Mouse (Mus musculus): ENCODE measurements around the gene Isca2. TPM values are rescaled to one million over a fixed set of nuclear protein-coding genes. Genes with fewer than 3 reads are reported as not detected.

Gene Isca2
- polyA plus RNA-seq, 1 experiment, result 51.2 TPM

DNA sequence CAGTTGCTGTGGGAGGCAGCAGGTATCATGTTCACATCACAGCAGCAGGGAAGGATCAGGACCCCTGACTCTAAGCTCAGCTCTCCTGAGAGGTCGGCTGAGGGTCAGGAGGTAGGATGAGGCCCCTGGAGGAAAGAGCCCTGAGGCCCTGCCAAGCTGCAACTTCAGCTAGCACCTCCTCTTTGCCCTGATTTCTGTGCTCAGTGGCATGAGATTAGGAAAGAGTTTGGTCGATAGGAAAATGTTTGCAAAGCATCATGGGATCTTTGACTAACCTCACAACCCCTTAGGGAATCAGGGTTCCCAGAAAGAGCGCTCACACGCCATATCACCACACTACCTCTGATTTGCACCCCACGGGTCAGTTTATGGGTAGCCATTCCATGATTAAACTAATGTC lies 33.7 kb downstream of the Isca2 start:
- H3ac ChIP-seq (ENCODE audit: control insufficient read depth, insufficient read length), result no peak overlapping the region
- H3K4me3 ChIP-seq, result no peak overlapping the region
- no peaks in the 10 kb centered on the region for H3K79me2 ChIP-seq (ENCODE audit: control insufficient read depth, insufficient read depth)
- TF ChIP-seq TCF3 (IDR thresholded peaks at IDR 0.05; ENCODE audit: insufficient read length, low read depth), result no peak
- TF ChIP-seq TCF12 (IDR thresholded peaks at IDR 0.05; ENCODE audit: insufficient read depth, poor library complexity, severe bottlenecking), result no peak
- TF ChIP-seq MAX (IDR thresholded peaks at IDR 0.05; ENCODE audit: low read depth), result no peak
- TF ChIP-seq SRF (IDR thresholded peaks at IDR 0.05; ENCODE audit: control insufficient read depth, insufficient read length, low read depth), result no peak
- no peak for TF ChIP-seq USF1 (IDR thresholded peaks at IDR 0.05; ENCODE audit: low read depth)
- TF ChIP-seq REST (IDR thresholded peaks at IDR 0.05; ENCODE audit: insufficient read depth, insufficient read length), result no peak
- no peak for TF ChIP-seq POLR2A (IDR thresholded peaks at IDR 0.05; ENCODE audit: insufficient read length, low read depth)
- no peak for TF ChIP-seq MYOD1 (IDR thresholded peaks at IDR 0.05; ENCODE audit: control insufficient read depth in 1 of 3, insufficient read length in 2 of 3, low read depth in 2 of 3)
- TF ChIP-seq CEBPB (IDR thresholded peaks at IDR 0.05; ENCODE audit: insufficient read depth, poor library complexity, severe bottlenecking), result no peak
- no peak for TF ChIP-seq POLR2AphosphoS2 (IDR thresholded peaks at IDR 0.05; ENCODE audit: insufficient read length, low read depth)
- TF ChIP-seq MYOG (IDR thresholded peaks at IDR 0.05; ENCODE audit: control insufficient read depth in 1 of 3, insufficient read depth in 1 of 3, insufficient read length in 2 of 3, low read depth in 2 of 3), result no peak
- TF ChIP-seq E2F4 (IDR thresholded peaks at IDR 0.05; ENCODE audit: insufficient read depth), result no peak
- no peaks in the 10 kb centered on the region for H3K27me3 ChIP-seq (ENCODE audit: control insufficient read depth, insufficient read depth, insufficient read length)
- no peaks in the 10 kb centered on the region for H3K36me3 ChIP-seq (ENCODE audit: control insufficient read depth, insufficient read depth)
- no peak overlapping the region for H3K4me2 ChIP-seq (ENCODE audit: low read depth)

GRCm38 (mm10) chr12:84807351-84807750 lies 34.3 kb downstream of the Isca2 start:
- Histone ChIP-seq H3ac (ENCODE audit: control insufficient read depth, insufficient read length) (no peak overlapping the region), H3K36me3 (ENCODE audit: control insufficient read depth, insufficient read depth) (no peaks in the 10 kb centered on the region), H3K79me2 (ENCODE audit: control insufficient read depth, insufficient read depth) (no peaks in the 10 kb centered on the region), H3K27me3 (ENCODE audit: control insufficient read depth, insufficient read depth, insufficient read length) (no peaks in the 10 kb centered on the region), H3K4me2 (ENCODE audit: low read depth) (no peak overlapping the region), H3K4me3 (no peak overlapping the region)
- TF ChIP-seq E2F4 (IDR thresholded peaks at IDR 0.05; ENCODE audit: insufficient read depth) (no peak), POLR2AphosphoS2 (IDR thresholded peaks at IDR 0.05; ENCODE audit: insufficient read length, low read depth) (no peak), POLR2A (IDR thresholded peaks at IDR 0.05; ENCODE audit: insufficient read length, low read depth) (no peak), SRF (IDR thresholded peaks at IDR 0.05; ENCODE audit: control insufficient read depth, insufficient read length, low read depth) (no peak), CEBPB (IDR thresholded peaks at IDR 0.05; ENCODE audit: insufficient read depth, poor library complexity, severe bottlenecking) (no peak)

- Histone ChIP-seq H3K4me3 (no peak overlapping the region), H3K4me2 (ENCODE audit: low read depth) (no peak overlapping the region), H3K79me2 (ENCODE audit: control insufficient read depth, insufficient read depth) (no peaks in the 10 kb centered on the region), H3K27me3 (ENCODE audit: control insufficient read depth, insufficient read depth, insufficient read length) (no peaks in the 10 kb centered on the region), H3ac (ENCODE audit: control insufficient read depth, insufficient read length) (no peak overlapping the region), H3K36me3 (ENCODE audit: control insufficient read depth, insufficient read depth) (no peaks in the 10 kb centered on the region)
- TF ChIP-seq USF1 (IDR thresholded peaks at IDR 0.05; ENCODE audit: low read depth), result no peak
- TF ChIP-seq MAX (IDR thresholded peaks at IDR 0.05; ENCODE audit: low read depth), result no peak
- no peak for TF ChIP-seq REST (IDR thresholded peaks at IDR 0.05; ENCODE audit: insufficient read depth, insufficient read length)
- TF ChIP-seq SRF (IDR thresholded peaks at IDR 0.05; ENCODE audit: control insufficient read depth, insufficient read length, low read depth), result no peak
- no peak for TF ChIP-seq E2F4 (IDR thresholded peaks at IDR 0.05; ENCODE audit: insufficient read depth)
- TF ChIP-seq POLR2AphosphoS2 (IDR thresholded peaks at IDR 0.05; ENCODE audit: insufficient read length, low read depth), result no peak
- no peak for TF ChIP-seq CEBPB (IDR thresholded peaks at IDR 0.05; ENCODE audit: insufficient read depth, poor library complexity, severe bottlenecking)
- TF ChIP-seq MYOG (IDR thresholded peaks at IDR 0.05; ENCODE audit: control insufficient read depth in 1 of 3, insufficient read depth in 1 of 3, insufficient read length in 2 of 3, low read depth in 2 of 3), result no peak
- TF ChIP-seq POLR2A (IDR thresholded peaks at IDR 0.05; ENCODE audit: insufficient read length, low read depth), result no peak
- TF ChIP-seq TCF3 (IDR thresholded peaks at IDR 0.05; ENCODE audit: insufficient read length, low read depth), result no peak
Observed at GRCm38 (mm10) chr12:84809033-84809432, 36.0 kb downstream of the Isca2 start.

DNA sequence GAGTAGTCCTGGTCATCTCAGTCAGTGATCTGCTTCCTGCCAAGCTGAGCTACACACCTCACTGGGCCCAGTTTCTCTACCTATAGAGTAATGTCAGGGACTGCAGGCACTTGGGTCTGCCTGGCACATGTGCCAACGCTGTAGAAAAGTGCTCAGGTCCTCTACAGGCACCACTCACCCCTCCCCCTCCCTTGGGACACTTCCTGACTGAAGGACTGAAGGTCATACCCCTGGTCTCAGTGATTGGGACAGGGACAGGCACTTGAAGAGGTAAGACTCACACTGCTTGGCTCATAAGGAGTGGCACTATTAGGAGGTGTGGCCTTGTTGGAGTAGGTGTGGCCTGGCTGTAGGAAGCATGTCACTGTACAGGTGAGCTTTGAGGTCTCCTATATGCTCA lies 37.8 kb downstream of the Isca2 start:
- no peaks in the 10 kb centered on the region for H3K36me3 ChIP-seq (ENCODE audit: control insufficient read depth, insufficient read depth)
- TF ChIP-seq MAX (IDR thresholded peaks at IDR 0.05; ENCODE audit: low read depth) (no peak), CEBPB (IDR thresholded peaks at IDR 0.05; ENCODE audit: insufficient read depth, poor library complexity, severe bottlenecking) (no peak), USF1 (IDR thresholded peaks at IDR 0.05; ENCODE audit: low read depth) (no peak)
- no peak overlapping the region for H3K4me2 ChIP-seq (ENCODE audit: low read depth)
- no peaks in the 10 kb centered on the region for H3K79me2 ChIP-seq (ENCODE audit: control insufficient read depth, insufficient read depth)
- no peak overlapping the region for H3K4me3 ChIP-seq
- H3ac ChIP-seq (ENCODE audit: control insufficient read depth, insufficient read length), result no peak overlapping the region
- H3K27me3 ChIP-seq (ENCODE audit: control insufficient read depth, insufficient read depth, insufficient read length), result no peaks in the 10 kb centered on the region

DNA sequence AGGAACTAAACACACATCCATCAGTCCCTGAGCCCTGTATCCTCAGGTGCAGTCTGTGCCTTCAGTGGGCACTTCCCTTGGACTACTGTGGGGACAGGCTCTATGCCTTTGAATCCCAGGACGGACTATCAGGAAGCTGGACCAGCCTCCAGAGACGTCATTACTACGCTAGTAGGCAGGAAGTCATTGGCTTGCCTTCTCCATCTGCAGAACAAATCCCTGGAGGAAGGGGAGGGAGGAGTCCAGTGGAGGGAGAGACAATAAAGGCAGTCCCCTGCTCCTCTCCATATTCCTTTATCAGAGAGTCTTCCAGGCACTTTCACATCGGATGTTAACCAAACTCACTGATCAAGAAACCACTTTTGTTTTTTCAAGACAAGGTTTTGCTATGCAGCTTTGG lies 38.5 kb downstream of the Isca2 start:
- TF ChIP-seq TCF12 (IDR thresholded peaks at IDR 0.05; ENCODE audit: insufficient read depth, poor library complexity, severe bottlenecking) (no peak), REST (IDR thresholded peaks at IDR 0.05; ENCODE audit: insufficient read depth, insufficient read length) (no peak), CEBPB (IDR thresholded peaks at IDR 0.05; ENCODE audit: insufficient read depth, poor library complexity, severe bottlenecking) (no peak), E2F4 (IDR thresholded peaks at IDR 0.05; ENCODE audit: insufficient read depth) (no peak), MAX (IDR thresholded peaks at IDR 0.05; ENCODE audit: low read depth) (no peak)
- H3K27me3 ChIP-seq (ENCODE audit: control insufficient read depth, insufficient read depth, insufficient read length), result no peaks in the 10 kb centered on the region

More for the DNA sequence above, 38.5 kb downstream of the Isca2 start:
- Histone ChIP-seq H3K4me3 (no peak overlapping the region), H3K79me2 (ENCODE audit: control insufficient read depth, insufficient read depth) (no peaks in the 10 kb centered on the region), H3ac (ENCODE audit: control insufficient read depth, insufficient read length) (no peak overlapping the region), H3K36me3 (ENCODE audit: control insufficient read depth, insufficient read depth) (no peaks in the 10 kb centered on the region), H3K4me2 (ENCODE audit: low read depth) (no peak overlapping the region)
